Mouse (Mus musculus) brain, embryonic 14.5 days (tissue): ENCODE data around the gene Gm11172. TPM values are rescaled to one million over a fixed set of nuclear protein-coding genes. Genes with fewer than 3 reads are reported as not detected.
A peak's percentile ranks its signal among the peaks of the same experiment; 100 is the strongest.

Experiments used
- DNase-seq: peaks from one replicate; pipeline ENCODE4 v3.0.0-alpha.2; 2011; ENCODE audit warnings: low read depth
- CTCF ChIP-seq: fragments of 200-500 bp; IDR thresholded peaks from 2 replicates; pipeline ENCODE4 v1.5.1; 2012; ENCODE audit warnings: inconsistent platforms, mild to moderate bottlenecking, moderate library complexity, borderline replicate concordance; ENCODE audit not compliant: insufficient read depth, insufficient read length; ENCODE audit errors: extremely low read depth
- POLR2A ChIP-seq: fragments of 200-500 bp; IDR thresholded peaks from 2 replicates; pipeline ENCODE4 v1.6.1; 2012; ENCODE audit warnings: mild to moderate bottlenecking, inconsistent platforms, borderline replicate concordance; ENCODE audit not compliant: poor library complexity, insufficient read depth, insufficient read length, severe bottlenecking; ENCODE audit errors: extremely low read depth
- polyA plus RNA-seq: library from polyadenylated mRNA; depleted of rRNA; stranded (reverse); fragments of >200 nt; gene quantifications from 2 replicates; pipeline ENCODE4 v1.2.3, GENCODE M21; 2012

Gene Gm11172
- polyA plus RNA-seq, 1 experiment, result not detected

DNA sequence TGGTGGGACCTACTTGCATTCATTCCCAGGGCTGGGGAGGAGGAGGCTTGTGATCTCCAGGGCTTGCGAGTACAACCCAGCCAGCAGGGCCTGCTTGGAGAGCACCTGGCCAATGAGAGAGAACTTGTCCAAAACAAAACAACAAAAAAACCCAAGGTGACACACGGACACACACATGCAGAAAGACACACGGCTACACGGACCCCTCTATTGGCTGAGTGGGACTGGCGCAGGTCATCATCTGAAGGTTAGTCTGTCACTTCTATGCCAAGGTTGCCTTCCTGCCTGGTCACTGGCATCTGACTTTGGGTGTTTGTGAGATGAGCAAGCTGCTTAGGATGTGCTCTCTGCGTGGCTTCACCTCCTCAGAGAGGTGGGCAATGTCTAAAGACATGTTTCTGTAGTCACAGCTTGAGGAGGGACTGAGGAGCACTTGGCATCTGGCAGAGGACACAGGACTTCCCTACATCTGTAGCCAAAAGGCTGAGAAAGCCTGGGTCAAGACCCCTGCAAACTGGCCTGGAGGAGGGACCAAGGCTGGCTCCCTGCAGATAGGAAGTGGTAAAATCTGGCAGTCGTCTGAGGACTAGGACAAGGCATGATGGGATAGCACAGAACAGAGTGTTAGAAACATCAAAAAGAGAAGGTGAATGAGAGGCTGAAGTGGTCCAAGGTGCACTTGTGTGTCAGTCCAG, 15.2 kb downstream of the Gm11172 start:
- no peak for DNase-seq
- TF ChIP-seq POLR2A (no peak), CTCF (no peak)

DNA sequence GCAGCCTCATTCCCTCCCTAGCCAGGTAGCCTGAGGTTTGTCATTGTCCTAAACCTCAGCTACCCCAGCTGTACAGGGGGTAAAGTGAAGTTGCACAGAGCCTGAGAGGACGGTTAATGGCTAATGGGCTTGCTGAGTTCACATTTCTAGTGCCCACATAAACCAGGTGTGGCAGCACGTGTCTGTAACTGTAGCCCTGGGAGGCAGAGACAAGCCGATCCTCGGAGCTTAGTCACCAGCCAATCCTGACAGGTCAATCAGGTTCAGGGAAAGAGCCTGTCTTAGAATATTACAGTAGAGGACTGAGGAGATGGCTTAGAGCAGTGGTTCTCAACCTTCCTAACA, 15.7 kb downstream of the Gm11172 start:
- no peak for DNase-seq
- no peak for TF ChIP-seq CTCF
- no peak for TF ChIP-seq POLR2A

DNA sequence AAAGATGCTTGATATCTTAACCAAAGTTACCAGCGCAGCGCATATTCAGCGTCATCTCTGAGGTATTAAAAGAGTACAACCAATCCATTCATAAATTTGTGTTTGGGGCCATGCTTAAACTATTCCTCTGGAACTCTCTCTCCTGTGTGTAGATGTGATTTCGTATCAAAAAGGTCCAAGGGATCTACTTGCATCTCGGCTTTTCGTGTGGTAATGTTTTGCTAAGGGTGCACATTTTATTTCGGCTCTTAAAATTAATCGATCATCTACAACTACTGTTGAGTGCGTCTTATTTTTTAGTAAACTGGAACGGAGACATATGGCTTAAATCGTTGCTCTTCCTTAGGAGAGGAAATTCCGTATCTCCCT, 21.8 kb downstream of the Gm11172 start:
- DNase-seq, result no peak
- TF ChIP-seq POLR2A, result no peak
- TF ChIP-seq CTCF, result no peak

DNA sequence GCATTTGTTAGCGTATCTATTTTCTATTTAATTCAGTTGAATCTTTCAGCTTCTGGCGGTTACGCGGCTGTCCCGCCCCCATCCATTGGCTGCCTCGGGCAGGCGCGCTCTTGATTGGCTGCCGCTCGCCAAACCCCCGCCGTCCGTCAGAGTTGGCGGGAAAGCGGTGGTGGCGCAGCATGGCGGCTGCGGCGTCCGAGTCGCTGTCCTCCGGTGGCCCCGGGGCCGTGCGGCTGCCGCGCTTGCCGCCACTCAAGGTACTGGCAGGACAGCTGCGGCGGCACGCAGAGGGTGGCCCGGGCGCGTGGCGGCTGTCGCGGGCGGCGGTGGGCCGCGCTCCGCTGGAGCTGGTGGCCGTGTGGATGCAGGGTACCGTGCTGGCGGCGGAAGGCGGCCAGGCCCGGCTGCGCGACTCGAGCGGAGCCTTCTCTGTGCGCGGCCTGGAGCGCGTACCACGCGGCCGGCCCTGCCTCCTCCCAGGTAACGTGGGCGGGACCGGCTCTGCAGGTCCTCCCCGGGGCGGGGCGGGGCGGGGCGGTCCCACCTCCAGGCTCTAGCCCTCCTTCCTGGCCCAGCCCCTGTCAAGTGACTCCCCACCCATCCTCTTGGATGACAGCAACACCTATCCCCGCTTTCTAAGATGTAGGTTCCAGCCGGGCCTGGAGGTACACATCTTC, 22.3 kb downstream of the Gm11172 start, which contains the start of gene Rmi2:
Gene Rmi2, plus strand, starts transcription at position 149 of the 677 bp plus-strand sequence.
- TF ChIP-seq CTCF (no peak), POLR2A (0 out of 2 replicates have a peak, but pooled peaks have one; percentile 29)
- peak; percentile 95 for DNase-seq

DNA sequence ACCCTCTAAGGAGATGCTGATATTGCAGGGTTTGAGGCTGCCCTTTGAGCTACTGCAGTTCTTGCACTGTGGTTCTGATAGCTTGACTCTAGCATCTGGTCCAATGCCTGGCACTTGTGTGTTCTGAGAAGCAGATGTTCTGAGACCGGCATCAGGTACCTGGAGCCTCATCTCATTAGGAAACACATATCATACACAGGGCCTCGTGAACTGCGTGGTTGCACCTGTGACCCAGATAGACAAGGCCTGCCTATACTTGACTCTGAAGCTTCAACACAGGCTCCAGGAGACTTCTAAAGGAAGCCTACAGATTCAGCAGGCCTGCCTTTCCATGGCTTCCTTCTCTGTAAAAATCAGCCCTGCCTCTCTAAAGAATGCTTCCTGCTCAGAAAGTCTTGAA, 23.7 kb downstream of the Gm11172 start:
- TF ChIP-seq POLR2A, result no peak
- no peak for TF ChIP-seq CTCF
- no peak for DNase-seq

DNA sequence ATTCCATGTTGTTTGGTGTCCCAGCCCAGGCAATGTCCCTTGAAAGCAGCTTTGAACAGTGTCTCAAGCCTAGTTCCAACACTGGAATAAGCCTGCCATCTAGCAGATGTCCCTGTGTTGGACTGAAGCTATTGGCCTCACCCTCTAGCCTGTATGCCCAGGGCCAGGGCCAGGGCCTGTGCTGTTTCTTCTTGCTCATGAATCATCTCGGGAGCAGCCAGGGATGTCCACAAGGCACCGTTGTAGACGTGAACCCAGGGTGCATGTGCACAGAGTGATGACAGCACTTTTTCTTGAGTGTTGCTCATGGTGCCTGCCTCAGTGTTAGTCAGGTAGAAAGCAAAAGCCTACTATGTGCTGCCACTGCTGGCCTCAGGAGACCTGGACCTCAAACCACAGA, 24.5 kb downstream of the Gm11172 start:
- no peak for DNase-seq
- no peak for TF ChIP-seq POLR2A

DNA sequence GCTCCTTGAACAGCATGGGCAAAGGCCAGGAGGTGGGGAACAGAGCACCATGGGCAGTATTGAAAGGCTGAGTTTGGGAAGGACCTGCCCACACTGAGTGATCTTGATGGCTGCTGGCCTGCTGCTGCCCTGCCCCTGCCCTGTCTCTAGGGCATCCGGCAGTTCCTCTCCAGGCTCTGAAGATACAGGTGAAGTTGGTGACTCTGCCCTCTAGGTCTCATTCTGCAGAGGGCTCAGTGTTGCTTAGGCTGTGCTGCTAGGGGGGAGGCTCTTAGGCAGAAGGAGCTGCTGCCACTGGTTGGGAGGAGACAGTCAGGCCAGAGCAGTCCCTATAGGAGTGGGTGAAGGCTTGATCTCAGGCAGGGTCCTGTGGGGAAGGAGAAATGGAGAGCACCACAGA, 25.2 kb downstream of the Gm11172 start:
- TF ChIP-seq POLR2A (no peak), CTCF (no peak)
- no peak for DNase-seq

DNA sequence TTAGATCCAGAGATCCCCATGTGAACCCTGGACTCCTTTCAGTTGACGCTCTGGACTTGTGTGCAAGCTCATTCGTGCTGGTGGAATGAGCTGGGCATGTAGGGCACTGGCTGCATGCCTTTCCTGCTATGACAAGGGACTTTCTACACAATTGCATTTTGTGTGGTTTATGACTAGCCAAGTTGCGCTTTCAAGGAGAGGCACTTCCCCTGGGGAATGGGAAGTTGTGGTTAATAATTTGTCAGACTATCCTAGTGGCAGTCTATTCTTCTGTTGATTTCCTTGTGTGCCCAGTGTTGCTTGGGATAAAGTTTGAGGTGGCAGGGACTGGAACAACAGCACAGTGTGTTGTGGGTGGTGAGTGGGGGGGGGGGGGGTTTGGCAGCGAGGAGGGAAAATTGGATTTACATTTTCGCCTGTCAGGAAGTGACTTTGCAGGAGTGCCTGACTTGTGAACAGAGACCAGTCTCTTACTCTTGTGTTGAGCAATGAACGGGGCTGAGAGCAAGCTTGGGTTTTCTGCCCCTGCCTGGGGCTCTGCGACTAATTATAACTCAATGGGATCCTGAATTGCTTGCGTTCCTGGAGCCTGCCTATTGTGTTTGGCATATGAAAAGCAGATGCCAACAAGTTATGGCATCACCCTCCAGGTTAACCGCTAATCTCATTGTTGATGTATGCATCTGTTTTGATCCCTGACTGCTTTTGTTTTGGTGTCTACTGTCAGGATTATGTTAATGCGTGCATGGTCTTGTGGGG, 26.0 kb downstream of the Gm11172 start:
- no peak for TF ChIP-seq POLR2A
- no peak for TF ChIP-seq CTCF
- DNase-seq, result peak; percentile 22

DNA sequence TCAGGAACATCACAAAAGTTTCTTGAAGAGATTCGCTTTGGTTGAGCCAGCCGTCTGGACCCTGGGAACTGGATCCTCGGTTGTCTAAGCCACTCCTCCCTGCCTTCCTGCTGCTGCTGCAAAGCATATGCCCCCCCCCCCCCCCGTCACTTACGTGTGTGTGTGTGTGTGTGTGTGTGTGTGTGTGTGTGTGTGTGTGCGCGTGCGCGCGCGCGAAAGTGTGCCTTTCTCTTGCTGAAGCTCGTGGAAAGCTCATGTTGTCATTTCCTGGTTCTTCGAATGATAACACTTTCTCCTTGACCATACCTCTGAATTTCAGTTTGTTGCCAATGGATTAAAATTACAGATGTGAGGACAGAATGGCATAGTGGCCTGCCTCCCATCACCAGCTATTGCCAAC, 27.3 kb downstream of the Gm11172 start:
- no peak for DNase-seq
- no peak for TF ChIP-seq POLR2A
- no peak for TF ChIP-seq CTCF

DNA sequence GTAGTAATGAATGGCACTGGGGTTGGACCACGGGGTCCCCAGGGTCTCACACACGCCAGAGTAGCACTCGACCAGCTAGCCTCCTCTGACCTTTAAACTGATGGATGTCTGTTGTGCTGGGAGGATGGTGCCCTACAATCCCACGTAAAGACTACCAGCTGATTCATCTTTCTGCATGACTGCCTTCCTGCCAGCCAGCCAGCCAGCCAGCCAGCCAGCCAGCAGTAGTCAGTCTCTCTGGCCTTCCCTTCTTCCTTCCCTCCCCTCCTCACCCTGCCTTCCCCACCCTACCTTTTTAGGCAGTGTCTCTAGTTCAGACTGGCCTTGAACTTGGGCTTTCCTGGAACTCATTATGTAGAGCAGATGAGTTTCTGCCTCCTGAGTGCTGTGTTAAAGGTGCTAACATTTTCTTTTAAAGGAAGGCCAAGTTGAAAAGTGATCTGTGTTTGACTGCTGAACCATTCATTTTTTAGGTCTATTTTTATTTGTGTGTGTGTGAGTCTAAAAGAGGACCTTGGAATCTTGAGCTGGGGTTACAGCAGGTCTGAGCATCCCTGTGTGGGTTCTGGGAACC, 29.7 kb downstream of the Gm11172 start:
- TF ChIP-seq POLR2A (no peak), CTCF (no peak)

DNA sequence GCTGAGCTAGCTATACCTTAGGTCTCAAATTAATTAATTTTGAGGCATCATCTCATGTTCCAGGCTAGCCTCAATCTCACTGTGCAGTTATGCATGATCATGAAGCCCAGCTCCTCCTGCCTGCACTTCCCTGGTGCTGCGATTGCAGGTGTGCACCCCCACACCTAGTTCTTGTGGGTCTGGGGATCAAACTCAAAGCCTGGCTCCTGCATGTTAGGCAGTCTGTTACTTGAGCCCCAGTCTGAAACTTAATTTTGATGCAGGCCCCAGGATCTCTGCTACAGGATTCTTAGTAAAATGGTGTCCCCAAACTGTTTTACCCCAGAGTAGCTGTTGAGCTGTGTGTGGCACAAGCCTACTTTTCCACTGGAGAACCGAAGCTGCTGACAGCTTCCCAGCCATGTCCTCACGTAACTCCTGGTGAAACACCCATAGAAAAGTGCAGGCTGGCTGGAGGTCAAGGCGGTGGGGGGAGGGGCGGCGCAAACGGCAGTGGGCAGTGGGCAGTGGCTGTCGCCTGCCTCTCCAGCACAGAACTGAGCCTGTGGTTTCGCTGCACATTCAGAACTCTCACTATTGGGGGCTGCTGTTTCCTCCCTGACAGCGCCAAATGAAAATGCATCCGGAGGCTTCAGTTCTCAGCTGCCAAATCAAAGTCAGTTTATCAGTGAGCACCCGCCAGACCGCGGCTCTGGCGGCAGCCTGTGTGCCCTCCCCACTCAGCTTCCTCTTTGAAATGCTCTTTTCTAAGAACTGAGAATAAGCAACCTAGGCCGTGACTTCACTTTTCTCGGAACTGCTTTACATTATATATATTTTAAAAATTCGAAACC, 31.0 kb downstream of the Gm11172 start:
- TF ChIP-seq POLR2A (no peak), CTCF (no peak)
- peak; percentile 53 for DNase-seq

More for the DNA sequence above, 29.7 kb downstream of the Gm11172 start:
- DNase-seq, result no peak

DNA sequence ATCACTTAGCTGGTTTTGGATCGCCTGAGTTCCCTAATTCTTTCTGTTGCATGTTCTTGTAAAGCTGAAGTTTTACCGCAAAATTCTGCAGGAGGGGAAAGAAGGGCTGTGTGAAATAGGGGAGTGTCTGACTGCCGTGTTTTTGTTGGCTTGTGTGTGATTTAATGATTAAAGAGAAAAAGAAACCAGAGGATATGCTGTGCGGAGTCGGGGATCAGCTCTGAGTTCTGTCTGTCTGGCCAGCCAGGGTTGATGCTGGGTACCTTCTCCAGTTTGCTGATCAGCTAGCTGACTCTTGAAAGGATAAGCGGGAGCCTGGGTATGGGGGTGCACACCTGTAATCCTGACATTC, 31.6 kb downstream of the Gm11172 start:
- TF ChIP-seq CTCF, result no peak
- no peak for TF ChIP-seq POLR2A
- DNase-seq, result no peak
